Mouse (Mus musculus) lung, embryonic 14.5 days (tissue): ENCODE results near the gene Nrxn3. TPM values are rescaled to one million over a fixed set of nuclear protein-coding genes. Genes with fewer than 3 reads are reported as not detected.

Experiments
- ATAC-seq: fragments of 200-750 bp; cut with Nextera tagmentation; 2 replicates; pipeline ENCODE4 v1.8.0; 2017; ENCODE audit warnings: mild to moderate bottlenecking, moderate TSS enrichment, moderate library complexity; ENCODE audit not compliant: insufficient read depth
- DNase-seq: peaks from one replicate; pipeline ENCODE4 v3.0.0-alpha.2; 2015
- H3K27ac ChIP-seq: fragments of 300-500 bp; sonication (generic); 2 replicates; pipeline ENCODE4 v1.5.1; 2014; ENCODE audit warnings: low read depth, mild to moderate bottlenecking, moderate library complexity
- H3K27me3 ChIP-seq: fragments of 300-500 bp; sonication (generic); 2 replicates; pipeline ENCODE4 v1.6.1; 2014; ENCODE audit warnings: low read length, control low read depth; ENCODE audit not compliant: insufficient read depth
- H3K36me3 ChIP-seq: fragments of 300-500 bp; sonication (generic); 2 replicates; pipeline ENCODE4 v1.6.1; 2014; ENCODE audit warnings: control low read depth; ENCODE audit not compliant: insufficient read depth
- H3K4me1 ChIP-seq: fragments of 300-500 bp; sonication (generic); 2 replicates; pipeline ENCODE4 v1.6.1; 2014; ENCODE audit warnings: antibody characterized with exemption, control low read depth; ENCODE audit not compliant: insufficient read depth
- H3K4me2 ChIP-seq: fragments of 300-500 bp; sonication (generic); 2 replicates; pipeline ENCODE4 v1.6.1; 2014; ENCODE audit warnings: mild to moderate bottlenecking
- H3K4me3 ChIP-seq: fragments of 300-500 bp; sonication (generic); 2 replicates; pipeline ENCODE4 v1.5.1; 2014; ENCODE audit warnings: low read depth, low read length
- H3K9ac ChIP-seq: fragments of 300-500 bp; sonication (generic); 2 replicates; pipeline ENCODE4 v1.6.1; 2014
- H3K9me3 ChIP-seq: fragments of 300-500 bp; sonication (generic); 2 replicates; pipeline ENCODE4 v1.6.1; 2016; ENCODE audit warnings: low read depth, low read length, control low read depth
- CTCF ChIP-seq: IDR thresholded peaks from 2 replicates; pipeline ENCODE4 v1.5.1; 2016; ENCODE audit warnings: antibody characterized with exemption, low read depth
- WGBS: fragments of 180-500 bp; shearing (Covaris S2); extraction: QIAGEN DNeasy Blood & Tissue Kit; methylation state at CpG from one replicate; pipeline ENCODE4 v1.1.7; 2014; 5-methylcytosine and 5-hydroxymethylcytosine counted together
- polyA plus RNA-seq: library from polyadenylated mRNA; unstranded; fragments of >200 nt; fragmentation: Nextera tagmentation; extraction: Ambion mirVana; gene quantifications from 2 replicates; pipeline ENCODE4 v1.2.1, GENCODE M21; 2014

Nrxn3 gene
- polyA plus RNA-seq, 1 experiment from 2014 or later = 3.9 TPM

DNA sequence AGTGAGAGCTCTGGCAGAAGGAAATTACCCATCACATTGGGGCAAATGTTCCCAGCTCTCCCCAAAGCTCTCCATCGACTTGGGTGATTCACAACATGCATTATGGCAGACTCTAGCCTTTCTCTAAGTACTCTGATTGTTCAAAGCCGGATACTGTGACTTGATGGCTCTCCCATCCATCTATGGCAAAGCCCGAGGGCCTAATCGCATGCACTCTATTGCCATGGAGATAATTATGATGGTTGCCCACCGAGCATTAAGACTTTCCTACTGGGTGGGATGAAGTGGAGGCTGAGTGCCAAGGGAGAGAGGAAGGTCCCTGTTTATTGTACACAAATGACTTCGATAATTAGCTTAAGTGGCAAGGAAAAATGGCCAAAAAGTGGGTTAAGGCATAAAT lies 793.4 kb downstream of the Nrxn3 start:
- no peak for DNase-seq
- H3K9ac ChIP-seq = no peak overlapping the region
- WGBS = 80% methylated on average over 6 of the region's 6 CpGs
- no peak overlapping the region for H3K4me3 ChIP-seq
- no peaks in the 10 kb centered on the region for H3K9me3 ChIP-seq
- no peak overlapping the region for H3K27ac ChIP-seq
- no peaks in the 10 kb centered on the region for H3K4me1 ChIP-seq
- TF ChIP-seq CTCF = no peak
- 0 out of 2 replicates have a peak, but pooled peaks cover 4% of the 10 kb centered on the region for H3K27me3 ChIP-seq
- ATAC-seq = no peak
- no peaks in the 10 kb centered on the region for H3K36me3 ChIP-seq
- no peak overlapping the region for H3K4me2 ChIP-seq

GRCm38 (mm10) chr12:89530679-89531350 lies 808.1 kb downstream of the Nrxn3 start:
- no peaks in the 10 kb centered on the region for H3K4me1 ChIP-seq
- H3K27me3 ChIP-seq = no peaks in the 10 kb centered on the region
- H3K36me3 ChIP-seq = no peaks in the 10 kb centered on the region
- H3K9me3 ChIP-seq = no peaks in the 10 kb centered on the region
- no peak overlapping the region for H3K27ac ChIP-seq
- WGBS = 24% methylated on average over 4 of the region's 4 CpGs
- no peak overlapping the region for H3K4me3 ChIP-seq
- no peak overlapping the region for H3K9ac ChIP-seq
- peak; percentile 60 for TF ChIP-seq CTCF
- H3K4me2 ChIP-seq = no peak overlapping the region
- peak; percentile 49 for DNase-seq
- ATAC-seq = no peak

GRCm38 (mm10) chr12:89551291-89551690 lies 828.6 kb downstream of the Nrxn3 start:
- Histone ChIP-seq H3K36me3 (no peaks in the 10 kb centered on the region), H3K9me3 (no peaks in the 10 kb centered on the region), H3K27me3 (no peaks in the 10 kb centered on the region), H3K4me1 (no peaks in the 10 kb centered on the region), H3K9ac (no peak overlapping the region), H3K4me3 (no peak overlapping the region), H3K4me2 (no peak overlapping the region), H3K27ac (no peak overlapping the region)
- WGBS = 39% methylated on average over 2 of the region's 2 CpGs
- DNase-seq (peak; percentile 77), ATAC-seq (no peak)
- TF ChIP-seq CTCF = no peak

GRCm38 (mm10) chr12:89553223-89553880 lies 830.7 kb downstream of the Nrxn3 start:
- H3K36me3 ChIP-seq = no peaks in the 10 kb centered on the region
- H3K27me3 ChIP-seq = no peaks in the 10 kb centered on the region
- no peak overlapping the region for H3K4me2 ChIP-seq
- no peaks in the 10 kb centered on the region for H3K9me3 ChIP-seq
- no peaks in the 10 kb centered on the region for H3K4me1 ChIP-seq
- DNase-seq (no peak), ATAC-seq (no peak)
- no peak overlapping the region for H3K27ac ChIP-seq
- WGBS = 57% methylated on average over 4 of the region's 4 CpGs
- no peak overlapping the region for H3K9ac ChIP-seq
- H3K4me3 ChIP-seq = no peak overlapping the region
- no peak for TF ChIP-seq CTCF

DNA sequence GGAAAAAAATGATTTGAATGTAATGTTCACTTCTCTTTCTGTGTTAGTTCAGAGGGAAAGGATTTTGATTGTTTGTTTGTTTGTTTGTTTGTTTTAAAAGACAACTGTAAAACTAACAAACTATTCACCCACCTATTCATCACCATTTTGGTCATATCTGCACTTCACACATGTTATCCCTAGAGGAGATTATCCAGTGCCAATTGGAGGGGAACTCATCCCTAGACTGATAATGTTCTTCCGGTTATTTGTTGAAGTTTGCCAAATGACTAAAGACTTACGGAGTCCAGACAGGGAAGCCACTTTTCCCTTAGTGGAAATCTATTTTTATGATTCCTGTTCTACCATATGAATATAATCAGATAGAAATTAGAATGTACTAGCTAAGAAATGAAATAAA lies 831.5 kb downstream of the Nrxn3 start:
- WGBS = 67% methylated on average over 2 of the region's 2 CpGs
- Histone ChIP-seq H3K9me3 (no peaks in the 10 kb centered on the region), H3K27ac (no peak overlapping the region), H3K9ac (no peak overlapping the region), H3K4me1 (no peaks in the 10 kb centered on the region), H3K4me3 (no peak overlapping the region), H3K27me3 (no peaks in the 10 kb centered on the region), H3K4me2 (no peak overlapping the region), H3K36me3 (no peaks in the 10 kb centered on the region)
- no peak for ATAC-seq
- no peak for TF ChIP-seq CTCF
- DNase-seq = no peak

GRCm38 (mm10) chr12:89554740-89555430 lies 832.2 kb downstream of the Nrxn3 start:
- H3K9me3 ChIP-seq = no peaks in the 10 kb centered on the region
- no peak overlapping the region for H3K4me3 ChIP-seq
- no peaks in the 10 kb centered on the region for H3K27me3 ChIP-seq
- H3K36me3 ChIP-seq = no peaks in the 10 kb centered on the region
- WGBS = 61% methylated on average over 2 of the region's 2 CpGs
- no peak overlapping the region for H3K9ac ChIP-seq
- ATAC-seq (no peak), DNase-seq (peak; percentile 51)
- no peaks in the 10 kb centered on the region for H3K4me1 ChIP-seq
- peak; percentile 41 for TF ChIP-seq CTCF
- H3K4me2 ChIP-seq = no peak overlapping the region
- no peak overlapping the region for H3K27ac ChIP-seq

GRCm38 (mm10) chr12:89558921-89559320 lies 836.2 kb downstream of the Nrxn3 start:
- DNase-seq (no peak), ATAC-seq (no peak)
- Histone ChIP-seq H3K27me3 (no peaks in the 10 kb centered on the region), H3K36me3 (no peaks in the 10 kb centered on the region), H3K4me1 (no peaks in the 10 kb centered on the region), H3K9ac (no peak overlapping the region), H3K4me3 (no peak overlapping the region), H3K9me3 (no peaks in the 10 kb centered on the region), H3K4me2 (no peak overlapping the region), H3K27ac (no peak overlapping the region)
- 82% methylated on average over 1 of the region's 1 CpGs for WGBS
- no peak for TF ChIP-seq CTCF
